Mouse (Mus musculus) heart, adult 8-10 months (tissue): ENCODE measurements around the gene Myod1. TPM values are rescaled to one million over a fixed set of nuclear protein-coding genes. Genes with fewer than 3 reads are reported as not detected.

Experiments
- DNase-seq: peaks from one replicate; pipeline ENCODE4 v3.0.0; 2022; ENCODE audit warnings: low spot score
- total RNA-seq, 4 experiments: library from RNA; stranded (reverse); gene quantifications; 2 replicates each; pipeline ENCODE4 v1.2.4; 2022

The Myod1 gene
- total RNA-seq: under 1 TPM in 3 of 4 experiments, not detected in 1; 0.12 to 0.16 (median 0.14) TPM

DNA sequence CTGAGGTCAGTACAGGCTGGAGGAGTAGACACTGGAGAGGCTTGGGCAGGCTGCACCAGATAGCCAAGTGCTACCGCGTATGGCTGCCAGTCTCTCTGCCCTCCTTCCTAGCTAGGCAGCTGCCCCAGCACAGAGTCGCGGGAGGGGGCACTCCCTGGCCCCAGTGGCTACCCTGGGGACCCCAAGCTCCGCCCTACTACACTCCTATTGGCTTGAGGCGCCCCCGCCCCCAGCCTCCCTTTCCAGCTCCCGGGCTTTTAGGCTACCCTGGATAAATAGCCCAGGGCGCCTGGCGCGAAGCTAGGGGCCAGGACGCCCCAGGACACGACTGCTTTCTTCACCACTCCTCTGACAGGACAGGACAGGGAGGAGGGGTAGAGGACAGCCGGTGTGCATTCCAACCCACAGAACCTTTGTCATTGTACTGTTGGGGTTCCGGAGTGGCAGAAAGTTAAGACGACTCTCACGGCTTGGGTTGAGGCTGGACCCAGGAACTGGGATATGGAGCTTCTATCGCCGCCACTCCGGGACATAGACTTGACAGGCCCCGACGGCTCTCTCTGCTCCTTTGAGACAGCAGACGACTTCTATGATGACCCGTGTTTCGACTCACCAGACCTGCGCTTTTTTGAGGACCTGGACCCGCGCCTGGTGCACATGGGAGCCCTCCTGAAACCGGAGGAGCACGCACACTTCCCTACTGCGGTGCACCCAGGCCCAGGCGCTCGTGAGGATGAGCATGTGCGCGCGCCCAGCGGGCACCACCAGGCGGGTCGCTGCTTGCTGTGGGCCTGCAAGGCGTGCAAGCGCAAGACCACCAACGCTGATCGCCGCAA is at the start of gene Myod1:
Gene Myod1, plus strand, starts transcription at position 303 of the 836 bp plus-strand sequence.
- DNase-seq: no peak

DNA sequence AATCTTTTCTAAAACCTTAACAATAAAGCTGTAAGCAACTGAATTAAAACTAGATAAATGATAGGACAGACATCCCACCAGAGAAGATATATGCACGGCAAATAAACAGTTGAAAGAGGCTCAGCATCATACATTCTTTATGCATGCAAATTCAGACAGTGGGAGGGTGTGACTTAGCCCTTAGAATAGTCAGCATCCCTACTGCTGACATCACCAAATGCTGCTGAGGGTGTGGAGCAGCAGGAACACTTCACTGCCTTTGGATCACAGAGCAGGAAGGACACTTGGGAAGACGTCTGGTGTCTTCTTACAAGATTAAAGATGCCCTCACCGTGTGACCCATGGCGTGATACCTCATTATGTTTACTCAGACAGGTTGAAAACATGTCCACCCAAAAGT is 48.4 kb upstream of the Myod1 start:
- DNase-seq: no peak

DNA sequence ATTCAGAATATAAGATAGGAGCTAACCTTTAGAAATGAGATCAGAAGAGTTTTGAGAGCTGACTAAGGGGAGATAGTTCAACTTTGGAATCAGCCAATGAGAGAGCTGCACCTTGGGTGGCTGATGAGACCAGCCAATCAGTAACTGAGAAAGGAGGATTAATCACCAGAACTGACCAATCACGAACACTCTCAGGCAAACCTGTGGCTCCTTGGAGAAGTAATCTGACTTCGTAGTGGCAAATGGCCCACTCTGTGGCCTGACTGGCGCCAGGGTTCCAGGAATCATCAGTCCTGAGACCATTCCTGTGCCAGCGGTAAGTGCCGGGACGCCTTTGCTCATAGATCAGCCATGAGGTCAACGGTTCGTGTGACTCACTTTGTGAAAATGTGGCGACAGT is 38.9 kb upstream of the Myod1 start:
- DNase-seq: no peak

DNA sequence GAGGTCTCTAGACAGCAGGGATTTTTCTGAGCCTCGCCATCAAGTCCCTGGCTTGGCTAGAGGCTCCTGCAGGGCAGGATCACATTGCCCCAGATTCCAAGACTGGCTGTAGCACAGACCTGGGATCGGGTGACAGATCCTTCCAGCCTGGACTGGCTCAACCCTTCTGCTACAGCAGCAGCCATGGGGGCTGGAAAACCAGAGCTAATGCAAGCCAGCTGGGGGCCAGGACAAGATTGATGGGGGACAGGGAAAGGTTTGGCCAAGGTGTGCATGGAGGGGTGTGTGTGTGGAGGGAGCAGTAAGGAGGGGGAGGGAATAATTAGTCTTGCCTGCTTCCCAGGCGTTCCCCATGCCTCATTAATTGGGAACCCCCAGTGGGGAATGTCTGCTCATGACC is 36.5 kb upstream of the Myod1 start:
- no peak for DNase-seq

DNA sequence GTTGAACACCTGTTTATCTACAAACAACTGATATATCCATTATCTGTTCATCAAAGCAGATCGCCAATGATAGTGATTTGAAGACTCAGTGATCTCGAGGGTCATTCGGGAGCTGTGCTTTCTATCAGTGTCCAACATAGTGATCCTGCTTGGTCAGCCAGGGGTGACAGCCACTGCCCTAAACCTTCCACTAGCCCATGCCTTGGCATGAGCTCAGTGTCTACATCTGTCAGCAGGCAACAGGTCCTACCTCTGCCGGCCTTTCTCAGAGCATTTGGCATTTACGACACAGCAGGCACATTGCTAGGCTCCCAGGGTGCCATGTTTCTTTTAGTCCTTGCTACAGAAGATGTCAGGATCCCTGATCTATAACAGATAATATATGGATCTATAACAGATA is 36.0 kb upstream of the Myod1 start:
- no peak for DNase-seq

DNA sequence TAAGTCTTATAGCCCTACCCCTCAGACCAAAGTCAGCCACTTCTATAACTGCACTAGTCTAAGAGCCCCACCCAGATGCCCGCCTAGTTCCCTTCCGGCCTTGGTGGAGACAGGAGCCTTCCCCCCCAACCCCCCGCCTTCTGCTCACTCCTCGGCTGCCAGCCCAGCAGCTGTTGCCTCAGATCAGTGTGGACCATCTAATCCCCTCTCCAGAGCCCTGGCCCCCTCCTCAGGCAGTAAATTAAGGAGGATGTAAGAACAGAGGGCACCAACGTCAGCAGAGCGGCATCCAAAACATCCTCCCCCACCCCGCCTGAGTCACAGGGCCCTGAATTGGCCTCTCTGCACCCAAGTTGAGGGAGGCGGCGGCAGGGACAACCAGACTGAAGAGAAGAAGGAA is 34.8 kb upstream of the Myod1 start:
- DNase-seq: no peak

DNA sequence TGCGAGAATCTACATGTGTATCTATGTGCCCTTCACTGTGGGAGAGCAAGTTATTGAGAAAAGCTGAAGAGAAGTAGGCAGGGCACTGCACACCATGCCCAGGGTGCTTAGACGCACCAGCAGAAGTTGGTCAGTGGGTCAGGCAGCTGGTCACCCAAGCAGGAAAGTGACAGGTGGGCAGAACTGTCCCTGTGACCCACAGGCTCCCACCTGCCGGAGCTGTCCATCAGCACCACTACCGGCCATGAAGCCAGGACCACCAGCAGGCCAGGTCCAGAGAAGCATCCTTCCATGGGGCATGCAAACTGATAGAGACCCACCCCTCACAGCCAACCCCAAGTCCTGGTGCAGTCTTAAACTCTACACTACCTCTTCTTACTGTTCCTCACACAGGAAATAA is 28.6 kb upstream of the Myod1 start:
- DNase-seq: no peak

DNA sequence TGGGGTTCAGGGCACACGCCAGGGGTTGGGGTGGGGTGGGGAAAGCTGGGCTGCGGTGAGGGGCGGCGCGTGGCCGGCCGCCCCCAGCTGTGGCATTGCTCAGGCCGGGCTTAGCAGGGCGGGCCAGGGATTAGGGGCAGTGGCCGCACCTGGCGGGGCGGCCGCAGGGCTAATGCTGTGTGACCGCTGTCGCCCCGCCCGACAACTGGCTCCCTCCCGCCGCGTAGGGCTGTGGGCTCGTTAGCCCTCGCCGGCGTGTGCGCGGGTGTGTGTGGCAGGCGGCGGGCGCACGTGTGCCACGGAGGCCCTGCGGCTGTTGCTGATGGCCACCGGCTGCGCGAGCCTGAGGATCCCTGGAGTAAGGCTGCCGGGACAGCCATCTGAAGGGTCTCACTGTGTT is 27.5 kb upstream of the Myod1 start:
- DNase-seq: no peak

DNA sequence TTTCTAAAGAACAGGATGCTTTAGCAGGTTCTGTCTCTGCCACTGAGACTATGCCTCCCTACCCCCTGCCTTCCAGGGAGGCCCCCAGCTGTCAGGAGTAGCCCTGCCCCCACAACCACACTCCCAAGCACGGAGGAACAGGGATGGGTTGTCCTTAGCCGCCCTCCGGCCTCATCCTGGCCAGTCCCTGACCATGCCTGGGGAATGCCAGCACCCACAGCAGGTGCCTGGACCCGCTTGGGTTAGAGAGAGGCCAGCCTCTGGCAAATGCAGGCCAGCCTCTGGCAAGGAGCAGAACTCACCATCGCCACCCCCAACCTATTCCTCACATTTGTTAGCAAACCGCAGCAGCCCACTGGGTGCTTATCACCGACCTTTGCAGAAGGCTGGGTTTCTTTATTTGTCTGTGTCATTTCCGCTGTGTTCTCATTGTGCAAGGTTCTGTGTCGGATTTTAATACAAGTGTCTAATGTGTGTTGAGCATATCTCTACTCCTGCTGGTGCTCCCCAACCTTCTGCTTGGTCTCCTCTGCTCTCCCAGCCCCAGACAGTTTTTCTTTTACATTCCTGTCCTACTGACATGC is 26.1 kb upstream of the Myod1 start:
- no peak for DNase-seq

DNA sequence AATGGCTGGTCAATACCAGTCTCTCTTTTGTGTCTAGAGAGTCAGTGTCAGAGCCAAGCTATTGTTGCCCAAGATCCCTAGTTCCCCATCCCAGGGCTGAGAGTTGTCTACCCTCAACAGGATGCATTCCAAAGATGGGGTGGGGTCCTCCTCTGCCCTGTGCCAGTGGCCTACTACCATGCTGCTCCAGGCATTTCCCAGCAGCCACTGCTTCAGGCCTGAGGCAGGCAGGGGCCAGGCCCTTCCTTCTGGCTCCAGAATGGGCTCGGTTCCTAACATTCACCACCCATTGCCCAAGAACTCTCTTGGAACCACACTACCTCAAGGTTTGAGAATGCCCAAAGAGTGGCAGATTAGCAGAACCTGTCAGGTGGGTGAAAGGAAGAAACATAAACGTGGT is 23.5 kb upstream of the Myod1 start:
- no peak for DNase-seq

DNA sequence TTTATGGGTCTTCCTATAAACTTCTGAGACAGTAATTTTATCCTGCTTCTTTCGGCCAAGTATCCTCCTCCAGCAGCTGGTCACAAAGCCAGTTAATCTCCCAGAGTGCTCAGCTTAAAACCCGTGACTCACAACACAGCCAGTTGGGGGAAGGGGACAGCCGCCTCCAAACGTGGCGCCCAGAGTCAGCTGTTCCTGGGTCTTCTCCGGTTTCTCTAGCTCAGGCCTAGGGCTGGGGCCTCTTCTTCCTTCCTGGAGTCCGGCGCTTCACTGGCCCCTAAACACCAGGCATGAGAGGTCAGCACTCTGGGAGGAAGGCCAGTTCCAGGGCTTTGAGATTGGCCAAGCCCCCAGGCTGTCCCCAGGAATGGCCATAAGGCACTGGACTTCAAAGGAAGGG is 23.1 kb upstream of the Myod1 start:
- DNase-seq: no peak

DNA sequence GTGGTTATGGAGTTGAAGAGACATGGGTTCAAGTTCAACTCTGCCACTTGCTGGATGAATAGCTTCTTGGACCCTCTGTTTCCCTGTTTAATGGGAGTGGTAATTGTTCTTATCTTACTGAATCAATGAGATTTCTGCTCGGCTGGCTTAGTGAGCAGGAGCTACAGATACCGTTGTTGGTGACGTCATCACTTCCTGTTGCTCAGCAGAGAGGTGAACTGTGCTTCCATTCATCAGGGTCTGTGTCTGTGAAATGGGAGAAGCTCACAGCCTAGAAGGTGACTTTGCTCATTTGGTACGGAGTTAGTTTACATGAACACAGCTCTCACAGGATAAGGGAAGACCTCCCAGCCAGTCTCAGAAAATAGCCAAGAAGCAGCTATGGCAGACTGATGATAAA is 22.4 kb upstream of the Myod1 start:
- no peak for DNase-seq

DNA sequence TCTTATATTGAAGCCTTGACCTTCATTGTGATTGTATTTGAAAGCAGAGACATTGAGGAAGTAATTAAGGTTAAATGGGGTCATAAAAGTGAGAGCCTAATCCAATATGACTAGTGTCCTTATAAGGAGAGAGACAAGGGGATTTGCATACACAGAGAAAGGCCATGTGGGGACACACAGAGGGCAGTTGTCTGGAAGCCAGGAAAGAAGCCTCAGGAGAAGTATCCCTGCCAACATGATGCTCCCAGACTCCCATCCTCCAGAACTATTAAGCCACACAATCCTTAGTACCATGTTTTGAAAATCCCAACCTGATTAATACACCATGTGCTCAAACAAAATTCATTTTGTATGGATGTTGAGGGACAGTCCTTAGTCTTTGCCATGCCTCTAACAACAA is 14.5 kb upstream of the Myod1 start:
- DNase-seq: no peak

DNA sequence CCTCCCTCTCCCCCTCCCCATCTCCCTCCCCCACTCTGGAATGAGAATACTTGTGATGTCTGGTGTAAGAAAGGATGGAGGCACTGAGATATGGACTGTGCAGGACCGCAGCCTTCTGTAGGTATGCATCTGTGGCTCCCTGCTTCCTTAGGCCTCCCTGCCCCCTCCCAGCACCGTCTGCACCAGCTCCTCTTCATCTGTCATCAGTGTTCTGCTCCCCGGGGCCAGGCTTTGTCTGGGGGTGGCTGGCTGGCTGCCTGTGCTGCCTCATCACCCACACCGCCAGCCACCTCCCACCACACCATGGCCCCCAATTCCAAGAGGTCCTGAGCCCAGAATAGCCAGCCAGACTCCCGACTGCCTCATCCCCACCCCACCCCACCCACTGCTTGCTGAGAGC is 12.1 kb upstream of the Myod1 start:
- no peak for DNase-seq

DNA sequence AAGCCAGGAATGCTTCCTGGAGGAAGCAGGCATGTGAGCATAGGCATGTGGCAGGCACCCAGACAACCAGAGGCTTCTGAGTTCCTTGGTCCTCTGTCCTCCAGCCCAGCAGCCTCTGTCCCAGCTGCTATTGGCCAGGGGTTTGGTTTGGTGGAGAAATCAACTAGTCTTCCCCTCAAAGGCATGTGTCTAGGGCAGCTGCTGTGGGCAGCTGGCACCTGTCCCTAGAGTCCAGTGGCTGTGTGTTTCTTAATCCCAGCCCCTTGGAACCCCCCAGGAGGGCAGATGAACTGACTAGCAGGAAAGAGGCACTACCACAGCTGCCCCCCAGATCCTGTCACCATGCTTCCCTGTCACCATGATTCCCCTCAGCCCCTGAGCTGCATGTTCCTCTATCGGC is 10.5 kb upstream of the Myod1 start:
- no peak for DNase-seq

DNA sequence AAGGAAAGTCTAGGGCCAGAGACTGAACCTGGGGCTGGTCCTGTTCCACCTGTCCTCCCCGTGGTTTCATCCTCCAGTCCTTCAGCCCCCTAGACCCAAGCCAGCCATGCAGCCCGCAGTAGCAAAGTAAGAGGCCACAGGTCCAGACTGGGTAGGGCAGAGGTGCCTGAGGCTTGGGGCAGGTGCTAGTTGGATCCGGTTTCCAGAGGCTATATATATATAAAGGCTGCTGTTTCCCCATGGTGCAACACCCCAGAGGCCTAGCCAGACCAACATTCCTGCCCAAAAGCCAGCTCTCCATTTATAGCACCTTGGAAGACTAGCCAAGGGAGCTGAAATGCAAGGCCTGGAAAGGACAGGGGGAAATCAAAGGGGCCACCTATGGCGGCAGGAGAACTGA is 5.2 kb upstream of the Myod1 start:
- DNase-seq: no peak

DNA sequence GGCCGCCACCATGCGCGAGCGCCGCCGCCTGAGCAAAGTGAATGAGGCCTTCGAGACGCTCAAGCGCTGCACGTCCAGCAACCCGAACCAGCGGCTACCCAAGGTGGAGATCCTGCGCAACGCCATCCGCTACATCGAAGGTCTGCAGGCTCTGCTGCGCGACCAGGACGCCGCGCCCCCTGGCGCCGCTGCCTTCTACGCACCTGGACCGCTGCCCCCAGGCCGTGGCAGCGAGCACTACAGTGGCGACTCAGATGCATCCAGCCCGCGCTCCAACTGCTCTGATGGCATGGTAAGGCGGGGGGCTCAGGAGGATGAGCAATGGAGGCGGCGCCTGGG is 703 bp downstream of the Myod1 start:
- DNase-seq: no peak

DNA sequence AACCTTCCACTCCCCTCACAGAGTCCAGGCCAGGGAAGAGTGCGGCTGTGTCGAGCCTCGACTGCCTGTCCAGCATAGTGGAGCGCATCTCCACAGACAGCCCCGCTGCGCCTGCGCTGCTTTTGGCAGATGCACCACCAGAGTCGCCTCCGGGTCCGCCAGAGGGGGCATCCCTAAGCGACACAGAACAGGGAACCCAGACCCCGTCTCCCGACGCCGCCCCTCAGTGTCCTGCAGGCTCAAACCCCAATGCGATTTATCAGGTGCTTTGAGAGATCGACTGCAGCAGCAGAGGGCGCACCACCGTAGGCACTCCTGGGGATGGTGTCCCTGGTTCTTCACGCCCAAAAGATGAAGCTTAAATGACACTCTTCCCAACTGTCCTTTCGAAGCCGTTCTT is 1.8 kb downstream of the Myod1 start:
- no peak for DNase-seq

DNA sequence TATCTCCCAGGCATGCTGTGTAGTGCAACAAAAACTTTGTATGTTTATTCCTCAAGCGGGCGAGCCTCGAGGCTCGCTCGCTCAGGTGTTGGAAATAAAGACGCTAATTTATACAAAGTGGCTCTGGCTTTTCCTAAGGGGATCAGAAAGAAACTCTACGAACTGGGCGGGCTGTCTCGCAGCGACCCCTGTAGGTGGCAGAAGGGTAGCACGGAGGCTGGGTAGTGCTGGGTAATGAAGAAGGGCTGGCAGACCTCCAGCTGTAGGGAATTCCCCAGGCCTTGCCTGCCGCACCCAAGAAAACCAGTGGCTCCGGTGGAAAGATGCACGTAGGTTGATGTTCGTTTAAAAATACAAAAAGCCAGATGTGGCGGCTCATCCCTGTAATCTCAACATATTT is 2.7 kb downstream of the Myod1 start:
- no peak for DNase-seq

DNA sequence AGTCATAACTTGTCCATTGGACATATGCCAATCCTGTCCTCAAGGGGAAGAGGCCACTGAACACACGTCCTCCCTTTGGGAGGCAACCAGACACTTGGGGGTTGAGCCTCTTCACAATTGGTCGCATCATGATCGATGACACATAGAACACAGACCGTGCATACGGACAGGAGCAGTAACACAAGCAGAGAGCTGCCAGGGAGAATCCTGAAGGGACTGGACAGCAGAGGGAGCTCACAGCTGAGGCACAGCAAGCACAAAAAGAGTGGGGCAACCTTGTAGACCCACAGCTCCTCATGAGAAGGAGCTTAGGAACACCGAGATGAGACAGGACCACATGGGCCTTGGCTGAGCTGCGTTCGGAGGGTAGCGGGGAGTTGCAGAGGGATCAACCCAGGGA is 4.4 kb downstream of the Myod1 start:
- no peak for DNase-seq

DNA sequence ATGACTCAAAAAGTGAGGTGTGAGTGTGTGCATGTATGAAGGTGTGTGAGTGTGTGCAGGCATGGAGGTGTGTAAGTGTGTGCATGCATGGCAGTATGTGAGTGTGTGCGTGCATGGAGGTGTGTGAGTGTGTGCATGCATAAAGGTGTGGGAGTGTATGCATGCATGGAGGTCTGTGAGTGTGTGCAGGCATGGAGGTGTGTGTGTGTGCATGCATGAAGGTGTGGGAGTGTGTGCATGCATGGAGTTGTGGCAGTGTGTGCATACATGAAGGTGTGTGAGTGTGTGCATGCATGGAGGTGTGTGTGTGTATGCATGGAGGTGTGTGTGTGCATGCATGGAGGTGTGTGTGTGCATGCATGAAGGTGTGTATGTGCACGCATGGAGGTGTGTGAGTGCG is 11.2 kb downstream of the Myod1 start:
- DNase-seq: no peak

DNA sequence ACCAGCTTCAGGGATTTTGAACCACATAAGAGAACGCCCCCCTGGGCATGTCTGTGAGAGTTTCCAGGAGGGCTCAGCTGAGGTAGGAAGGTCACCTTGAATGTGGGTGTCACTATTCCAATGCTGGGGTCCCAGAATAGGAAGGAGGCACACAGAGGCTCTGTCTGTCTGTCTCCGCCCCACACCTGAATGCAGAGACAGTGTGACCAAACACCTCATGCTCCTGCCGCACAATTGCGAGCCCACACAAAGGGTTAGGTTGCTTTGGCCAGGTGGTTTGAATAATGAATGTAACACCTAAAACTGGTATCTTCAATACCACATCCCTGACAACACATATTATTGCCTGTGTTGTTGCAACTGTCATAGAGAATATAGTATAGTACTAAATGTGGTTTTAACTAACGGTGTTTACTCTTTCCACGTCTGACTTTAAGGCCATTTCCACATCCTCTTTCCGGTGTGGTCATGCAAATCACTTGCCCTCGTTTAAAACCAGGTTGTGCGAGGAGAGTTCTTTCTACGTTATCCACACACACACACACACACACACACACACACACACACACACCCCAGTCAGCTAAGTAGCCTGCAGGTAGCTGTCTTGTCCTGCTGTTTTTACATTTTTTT is 13.3 kb downstream of the Myod1 start:
- DNase-seq: no peak

DNA sequence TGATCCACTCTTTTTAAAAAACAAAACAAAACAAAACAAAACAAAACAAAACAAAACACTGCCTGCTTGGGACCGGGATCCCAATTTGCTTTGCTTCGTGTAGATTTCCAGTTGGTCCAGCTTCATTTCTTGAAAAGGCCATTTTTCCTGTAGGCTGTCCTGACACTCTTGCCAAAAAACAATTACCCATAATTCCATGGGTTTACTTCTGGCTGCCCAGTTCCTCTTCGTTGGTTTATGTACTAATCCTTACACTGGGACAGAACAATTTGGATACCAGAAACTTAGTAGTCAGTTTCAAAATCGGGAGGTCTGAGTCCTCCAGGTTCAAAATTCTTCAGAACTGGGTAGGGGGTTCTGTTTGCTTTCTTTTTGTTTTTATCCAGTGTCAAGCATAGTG is 14.0 kb downstream of the Myod1 start:
- DNase-seq: no peak
